Mouse (Mus musculus): ENCODE data around the gene Chpf.

GRCm38 (mm10) chr1:75511437-75512210 lies 32.5 kb upstream of the Chpf start:
- no peak for TF ChIP-seq POLR2A (IDR thresholded peaks at IDR 0.05; ENCODE audit: borderline replicate concordance, insufficient read depth, low read length)
- no peak for TF ChIP-seq CTCF (IDR thresholded peaks at IDR 0.05; ENCODE audit: borderline replicate concordance, insufficient read depth, low read depth, low read length)
